Mouse (Mus musculus): ENCODE measurements around the gene Pes1. TPM values are rescaled to one million over a fixed set of nuclear protein-coding genes. Genes with fewer than 3 reads are reported as not detected.

Gene Pes1
- polyA plus RNA-seq, 1 experiment from 2014 or later = 81.2 TPM

DNA sequence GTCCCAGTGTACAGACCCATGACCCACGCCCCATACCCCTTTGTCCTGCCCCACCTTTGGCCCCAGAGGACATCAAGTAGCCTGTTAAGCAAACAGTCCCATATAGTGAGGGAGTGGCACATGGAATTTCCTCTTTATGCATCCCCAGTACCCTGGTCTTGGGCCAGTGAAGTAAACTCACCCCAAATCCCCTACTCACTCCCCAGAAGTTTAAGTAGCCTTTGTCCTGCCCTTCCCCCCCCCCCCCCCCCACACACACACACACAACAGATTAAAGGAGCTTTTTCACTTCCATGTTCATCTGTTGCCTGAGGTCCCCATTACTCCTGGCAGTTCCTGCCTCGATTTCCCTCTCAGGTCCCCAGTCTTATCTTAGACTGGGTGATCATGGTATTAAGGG is 59.5 kb downstream of the Pes1 start:
- ATAC-seq (replicated peaks; ENCODE audit: insufficient number of reproducible peaks, low FRiP score, low TSS enrichment, low read depth) (no peak), DNase-seq (ENCODE audit: low spot score) (no peak)
- WGBS = 71% methylated on average over 2 of the region's 2 CpGs
- Histone ChIP-seq H3K9ac (replicated peaks; ENCODE audit: low read length) (no peak overlapping the region), H3K27me3 (ENCODE audit: control insufficient read depth, insufficient read depth, low read length) (no peaks in the 10 kb centered on the region), H3K4me3 (ENCODE audit: low read depth, low read length) (no peak overlapping the region), H3K4me2 (ENCODE audit: low read depth, low read length) (no peak overlapping the region), H3K36me3 (replicated peaks; ENCODE audit: control insufficient read depth, insufficient read depth, low read depth, low read length) (no peaks in the 10 kb centered on the region), H3K9me3 (replicated peaks; ENCODE audit: control insufficient read depth, low read length) (no peaks in the 10 kb centered on the region), H3K4me1 (ENCODE audit: control insufficient read depth, insufficient read depth, low read length) (no peaks in the 10 kb centered on the region), H3K27ac (replicated peaks; ENCODE audit: low read depth, low read length) (no peak overlapping the region)

- WGBS = 83% methylated on average over 8 of the region's 8 CpGs
- Histone ChIP-seq H3K27me3 (ENCODE audit: control insufficient read depth, insufficient read depth, low read length) (no peaks in the 10 kb centered on the region), H3K9ac (replicated peaks; ENCODE audit: low read length) (no peak overlapping the region), H3K4me1 (ENCODE audit: control insufficient read depth, insufficient read depth, low read length) (no peaks in the 10 kb centered on the region), H3K4me3 (ENCODE audit: low read depth, low read length) (no peak overlapping the region), H3K36me3 (replicated peaks; ENCODE audit: control insufficient read depth, insufficient read depth, low read depth, low read length) (no peaks in the 10 kb centered on the region), H3K9me3 (replicated peaks; ENCODE audit: control insufficient read depth, low read length) (no peaks in the 10 kb centered on the region), H3K4me2 (ENCODE audit: low read depth, low read length) (no peak overlapping the region), H3K27ac (replicated peaks; ENCODE audit: low read depth, low read length) (no peak overlapping the region)
- ATAC-seq (replicated peaks; ENCODE audit: insufficient number of reproducible peaks, low FRiP score, low TSS enrichment, low read depth) (no peak), DNase-seq (ENCODE audit: low spot score) (no peak)
Observed at GRCm38 (mm10) chr11:4027066-4027465, 63.3 kb downstream of the Pes1 start.

DNA sequence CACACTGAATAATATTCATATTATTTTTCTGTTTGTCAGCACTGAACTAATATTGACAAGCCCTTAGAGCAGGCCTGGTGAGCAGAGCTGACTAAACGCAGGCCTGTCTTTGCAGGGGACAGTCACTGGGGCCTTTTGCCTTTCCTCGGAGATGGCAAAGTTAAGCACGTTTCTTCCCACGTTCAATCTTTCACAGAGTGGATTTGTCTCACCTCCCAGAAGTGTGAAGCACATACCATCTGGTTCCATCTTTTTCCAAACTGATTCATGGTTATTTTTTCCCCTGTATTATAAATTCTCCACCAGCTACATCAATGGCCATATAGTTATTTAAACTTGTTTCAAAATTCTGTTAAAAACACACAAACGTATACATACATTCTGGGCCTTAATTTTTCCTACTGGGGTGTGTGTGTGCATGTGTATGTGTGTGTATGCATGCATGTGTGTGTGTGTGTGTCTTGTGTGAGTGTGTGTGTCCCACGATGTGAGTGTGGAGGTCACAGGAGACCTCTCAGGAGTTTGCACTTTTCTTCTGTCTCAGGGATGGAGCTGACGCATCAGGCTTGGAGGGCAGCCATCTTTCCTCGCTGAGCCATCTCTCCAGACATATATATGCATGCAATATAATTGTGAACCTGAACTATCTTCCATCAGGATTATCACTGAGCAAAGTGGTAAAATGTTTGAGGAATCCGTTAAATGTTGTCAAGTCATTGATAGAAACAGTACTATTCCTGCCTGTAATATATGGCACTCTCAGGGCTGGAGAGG is 64.0 kb downstream of the Pes1 start:
- no peaks in the 10 kb centered on the region for H3K36me3 ChIP-seq (replicated peaks; ENCODE audit: control insufficient read depth, insufficient read depth, low read depth, low read length)
- no peaks in the 10 kb centered on the region for H3K4me1 ChIP-seq (ENCODE audit: control insufficient read depth, insufficient read depth, low read length)
- WGBS = 76% methylated on average over 9 of the region's 9 CpGs
- no peaks in the 10 kb centered on the region for H3K9me3 ChIP-seq (replicated peaks; ENCODE audit: control insufficient read depth, low read length)
- no peaks in the 10 kb centered on the region for H3K27me3 ChIP-seq (ENCODE audit: control insufficient read depth, insufficient read depth, low read length)
- no peak overlapping the region for H3K9ac ChIP-seq (replicated peaks; ENCODE audit: low read length)
- no peak for DNase-seq (ENCODE audit: low spot score)
- ATAC-seq (replicated peaks; ENCODE audit: insufficient number of reproducible peaks, low FRiP score, low TSS enrichment, low read depth) = no peak
- no peak overlapping the region for H3K4me3 ChIP-seq (ENCODE audit: low read depth, low read length)
- H3K27ac ChIP-seq (replicated peaks; ENCODE audit: low read depth, low read length) = no peak overlapping the region
- no peak overlapping the region for H3K4me2 ChIP-seq (ENCODE audit: low read depth, low read length)

DNA sequence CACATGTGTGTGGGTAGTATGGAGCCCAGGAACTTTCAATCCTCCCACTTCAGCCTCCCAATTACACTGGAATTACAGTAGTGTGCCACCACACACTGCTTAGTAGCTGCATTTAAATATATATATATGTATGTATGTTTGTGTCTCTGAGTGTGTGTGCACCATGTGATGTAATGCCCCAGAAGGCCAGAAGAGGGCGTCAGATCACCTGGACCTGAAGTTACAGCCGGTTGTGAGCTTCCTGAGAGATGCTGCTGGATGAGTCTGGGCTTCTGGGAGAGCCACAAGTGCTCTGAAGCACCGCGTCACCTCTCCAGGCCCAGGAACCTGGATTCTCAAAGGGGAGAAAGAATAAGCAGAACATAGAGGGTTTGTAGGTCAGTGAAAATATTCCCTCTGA is 65.6 kb downstream of the Pes1 start:
- DNase-seq (ENCODE audit: low spot score) (no peak), ATAC-seq (replicated peaks; ENCODE audit: insufficient number of reproducible peaks, low FRiP score, low TSS enrichment, low read depth) (no peak)
- Histone ChIP-seq H3K9ac (replicated peaks; ENCODE audit: low read length) (no peak overlapping the region), H3K4me1 (ENCODE audit: control insufficient read depth, insufficient read depth, low read length) (no peaks in the 10 kb centered on the region), H3K9me3 (replicated peaks; ENCODE audit: control insufficient read depth, low read length) (no peaks in the 10 kb centered on the region), H3K36me3 (replicated peaks; ENCODE audit: control insufficient read depth, insufficient read depth, low read depth, low read length) (no peaks in the 10 kb centered on the region), H3K4me2 (ENCODE audit: low read depth, low read length) (no peak overlapping the region), H3K27ac (replicated peaks; ENCODE audit: low read depth, low read length) (no peak overlapping the region), H3K4me3 (ENCODE audit: low read depth, low read length) (no peak overlapping the region), H3K27me3 (ENCODE audit: control insufficient read depth, insufficient read depth, low read length) (no peaks in the 10 kb centered on the region)
- WGBS = 68% methylated on average over 4 of the region's 4 CpGs

Other genes with a start within 250 kb of the Pes1 start
- 0.55 and 0.85 TPM in 2 replicates for gene Osbp2, start 100.1 kb upstream of the Pes1 start, polyA plus RNA-seq (2014; fragmentation: Nextera tagmentation; extraction: Ambion mirVana)
- gene 4921536K21Rik, start 68.9 kb upstream of the Pes1 start, polyA plus RNA-seq (2014; fragmentation: Nextera tagmentation; extraction: Ambion mirVana) = 0.21 TPM in 2 replicates
- gene Dusp18, start 68.7 kb upstream of the Pes1 start, polyA plus RNA-seq (2014; fragmentation: Nextera tagmentation; extraction: Ambion mirVana) = 13.2 and 13.9 TPM in 2 replicates
- 2.0 and 2.1 TPM in 2 replicates for gene Slc35e4, start 49.3 kb upstream of the Pes1 start, polyA plus RNA-seq (2014; fragmentation: Nextera tagmentation; extraction: Ambion mirVana)
- gene Tcn2, start 31.8 kb upstream of the Pes1 start, polyA plus RNA-seq (2014; fragmentation: Nextera tagmentation; extraction: Ambion mirVana) = 31.0 and 33.8 TPM in 2 replicates
- 0.18 TPM in 1 of 2 replicates, not detected in the other for gene 4930556J24Rik, start 12.8 kb downstream of the Pes1 start, polyA plus RNA-seq (2014; fragmentation: Nextera tagmentation; extraction: Ambion mirVana)
- gene Gal3st1, start 19.7 kb downstream of the Pes1 start, polyA plus RNA-seq (2014; fragmentation: Nextera tagmentation; extraction: Ambion mirVana) = 0.63 and 0.99 TPM in 2 replicates
- not detected in 2 replicates for gene Sec14l4, start 67.5 kb downstream of the Pes1 start, polyA plus RNA-seq (2014; fragmentation: Nextera tagmentation; extraction: Ambion mirVana)
- gene Sec14l3, start 100.9 kb downstream of the Pes1 start, polyA plus RNA-seq (2014; fragmentation: Nextera tagmentation; extraction: Ambion mirVana) = not detected in 2 replicates
- gene Mtfp1, start 131.5 kb downstream of the Pes1 start, polyA plus RNA-seq (2014; fragmentation: Nextera tagmentation; extraction: Ambion mirVana) = 6.7 and 8.7 TPM in 2 replicates
- gene Sec14l2, start 159.4 kb downstream of the Pes1 start, polyA plus RNA-seq (2014; fragmentation: Nextera tagmentation; extraction: Ambion mirVana) = 1.3 and 1.5 TPM in 2 replicates
- gene Rnf215, start 171.2 kb downstream of the Pes1 start, polyA plus RNA-seq (2014; fragmentation: Nextera tagmentation; extraction: Ambion mirVana) = 26.1 and 26.4 TPM in 2 replicates
- gene Ccdc157, start 196.3 kb downstream of the Pes1 start, polyA plus RNA-seq (2014; fragmentation: Nextera tagmentation; extraction: Ambion mirVana) = 3.5 and 3.6 TPM in 2 replicates
- gene Sf3a1, start 196.4 kb downstream of the Pes1 start, polyA plus RNA-seq (2014; fragmentation: Nextera tagmentation; extraction: Ambion mirVana) = 82.7 and 84.6 TPM in 2 replicates
- 15.9 and 18.1 TPM in 2 replicates for gene Tbc1d10a, start 222.8 kb downstream of the Pes1 start, polyA plus RNA-seq (2014; fragmentation: Nextera tagmentation; extraction: Ambion mirVana)